Mouse (Mus musculus): ENCODE data around the gene AC129217.1.
A peak's percentile ranks its signal among the peaks of the same experiment; 100 is the strongest.

GRCm38 (mm10) chr19:8844371-8845129 lies 15.0 kb downstream of the AC129217.1 start:
- TF ChIP-seq POLR2A (IDR thresholded peaks at IDR 0.05; ENCODE audit: extremely low read depth, insufficient read depth, low read length) (no peak), CTCF (IDR thresholded peaks at IDR 0.05; ENCODE audit: low read depth, low read length) (peak; percentile 43; the same call in 1 of the 2 replicates)

All from liver, adult 2 months (tissue).